Mouse (Mus musculus) small intestine, adult 2 months (tissue): ENCODE measurements around the gene Slc25a23.

Source experiments
- CTCF ChIP-seq: fragments of 200-500 bp; IDR thresholded peaks from 2 replicates; pipeline ENCODE4 v1.5.1; 2012; ENCODE audit warnings: low read depth, mild to moderate bottlenecking, control low read depth, inconsistent platforms, low read length, moderate library complexity, mixed read lengths; ENCODE audit not compliant: insufficient replicate concordance, insufficient read length; ENCODE audit errors: extremely low read depth
- POLR2A ChIP-seq: fragments of 200-500 bp; IDR thresholded peaks from 2 replicates; pipeline ENCODE4 v1.6.1; 2012; ENCODE audit warnings: low read depth, mild to moderate bottlenecking, control low read depth, inconsistent platforms, low read length, moderate library complexity

- TF ChIP-seq CTCF = no peak
- TF ChIP-seq POLR2A = no peak
Measured at GRCm38 (mm10) chr17:57027471-57027870, 32.2 kb downstream of the Slc25a23 start.
